Mouse (Mus musculus) CD8-positive naive resting alpha-beta T cell, adult 57 days (primary cell): ENCODE results near the gene Hebp2. TPM values are rescaled to one million over a fixed set of nuclear protein-coding genes. Genes with fewer than 3 reads are reported as not detected.

Source experiments
- total RNA-seq: library from RNA; stranded (reverse); gene quantifications from one replicate; pipeline ENCODE4 v1.2.4, GENCODE M21; 2023

The Hebp2 gene
- not detected for total RNA-seq

DNA sequence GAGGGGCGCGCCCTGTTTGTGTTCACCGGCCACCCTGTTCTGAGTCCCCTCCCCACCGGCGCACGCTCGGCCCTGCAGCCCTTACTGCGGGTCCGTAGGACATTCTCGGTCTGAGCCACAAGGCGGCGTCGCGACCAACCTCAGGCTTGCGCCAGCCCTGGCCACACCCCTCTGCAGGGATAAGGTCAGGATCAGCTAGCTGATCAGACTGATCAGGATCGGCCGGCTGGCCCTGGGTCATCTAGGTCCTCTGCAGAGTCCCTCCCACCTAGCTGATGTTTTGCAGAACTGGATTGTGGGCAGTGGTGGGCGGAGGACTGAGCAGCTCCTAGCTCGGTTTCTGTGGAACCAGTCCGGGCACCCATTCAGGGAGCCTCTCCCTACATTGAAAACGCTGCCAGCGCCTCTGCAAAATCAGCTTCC is at the start of gene Hebp2:
TSS of gene Hebp2 (minus strand) at position 264 of the 423 bp plus-strand sequence.

Other genes with a start within 250 kb of the Hebp2 start
- 4.9 TPM for gene Nhsl1, start 227.1 kb downstream of the Hebp2 start, total RNA-seq
- gene Arfgef3, start 197.9 kb upstream of the Hebp2 start, total RNA-seq: not detected
- not detected for gene Gm4922, start 240.7 kb upstream of the Hebp2 start, total RNA-seq